Mouse (Mus musculus): ENCODE results near the gene Adgrg2.

- TF ChIP-seq EP300 (IDR thresholded peaks at IDR 0.05; ENCODE audit: low read depth), result no peak
- TF ChIP-seq CTCF (IDR thresholded peaks at IDR 0.05; ENCODE audit: low read depth), result no peak
Measured at GRCm38 (mm10) chrX:160501095-160501494, 110.6 kb downstream of the Adgrg2 start.

Data from liver, postnatal 0 days (tissue).